Mouse (Mus musculus) forebrain, embryonic 16.5 days (tissue): ENCODE data around the gene Ehf. TPM values are rescaled to one million over a fixed set of nuclear protein-coding genes. Genes with fewer than 3 reads are reported as not detected.

Experiments used
- ATAC-seq: fragments of 200-750 bp; cut with Nextera tagmentation; 2 replicates; pipeline ENCODE4 v1.8.0; 2017; ENCODE audit warnings: mild to moderate bottlenecking, moderate library complexity
- H3K27ac ChIP-seq: fragments of 300-500 bp; sonication (generic); 2 replicates; pipeline ENCODE4 v1.5.1; 2014; ENCODE audit warnings: low read length, control low read depth
- H3K27me3 ChIP-seq: fragments of 300-500 bp; sonication (generic); replicated peaks from 2 replicates; pipeline ENCODE4 v1.6.1; 2014; ENCODE audit warnings: low read length; ENCODE audit not compliant: control insufficient read depth, insufficient read depth
- H3K36me3 ChIP-seq: fragments of 300-500 bp; sonication (generic); 2 replicates; pipeline ENCODE4 v1.6.1; 2014; ENCODE audit not compliant: control insufficient read depth, insufficient read depth
- H3K4me1 ChIP-seq: fragments of 300-500 bp; sonication (generic); replicated peaks from 2 replicates; pipeline ENCODE4 v1.6.1; 2014; ENCODE audit warnings: low read length; ENCODE audit not compliant: control insufficient read depth, insufficient read depth
- H3K4me2 ChIP-seq: fragments of 300-500 bp; sonication (generic); 2 replicates; pipeline ENCODE4 v1.6.1; 2014; ENCODE audit warnings: mild to moderate bottlenecking, low read length, control low read depth
- H3K4me3 ChIP-seq: fragments of 300-500 bp; sonication (generic); replicated peaks from 2 replicates; pipeline ENCODE4 v1.5.1; 2014; ENCODE audit warnings: mild to moderate bottlenecking, low read length, control low read depth
- H3K9ac ChIP-seq: fragments of 300-500 bp; sonication (generic); replicated peaks from 2 replicates; pipeline ENCODE4 v1.6.1; 2014; ENCODE audit warnings: low read depth, low read length, control low read depth
- H3K9me3 ChIP-seq: fragments of 300-500 bp; sonication (generic); 2 replicates; pipeline ENCODE4 v1.6.1; 2016; ENCODE audit warnings: low read length; ENCODE audit not compliant: control insufficient read depth
- WGBS: fragments of 180-500 bp; shearing (Covaris S2); extraction: QIAGEN DNeasy Blood & Tissue Kit; methylation state at CpG from one replicate; pipeline ENCODE4 v1.1.7; 2014; 5-methylcytosine and 5-hydroxymethylcytosine counted together
- polyA plus RNA-seq: library from polyadenylated mRNA; unstranded; fragments of >200 nt; fragmentation: Nextera tagmentation; extraction: Ambion mirVana; gene quantifications from 2 replicates; pipeline ENCODE4 v1.2.1, GENCODE M21; 2015

Gene Ehf
- polyA plus RNA-seq, 1 experiment from 2014 or later = 0.04 TPM

- Histone ChIP-seq H3K9ac (no peak overlapping the region), H3K9me3 (no peaks in the 10 kb centered on the region), H3K4me2 (no peak overlapping the region), H3K36me3 (no peaks in the 10 kb centered on the region), H3K27ac (no peak overlapping the region), H3K27me3 (no peaks in the 10 kb centered on the region), H3K4me1 (no peaks in the 10 kb centered on the region), H3K4me3 (no peak overlapping the region)
- 63% methylated on average over 6 of the region's 6 CpGs for WGBS
- ATAC-seq = no peak
These were observed 3.6 kb upstream of the Ehf start for GRCm38 (mm10) chr2:103306686-103307085.

GRCm38 (mm10) chr2:103302669-103303068 is 409 bp downstream of the Ehf start:
- Histone ChIP-seq H3K9ac (no peak overlapping the region), H3K27ac (no peak overlapping the region), H3K9me3 (no peaks in the 10 kb centered on the region), H3K36me3 (no peaks in the 10 kb centered on the region), H3K4me2 (no peak overlapping the region), H3K4me3 (no peak overlapping the region), H3K4me1 (no peaks in the 10 kb centered on the region), H3K27me3 (no peaks in the 10 kb centered on the region)
- ATAC-seq = no peak
- 73% methylated on average over 6 of the region's 6 CpGs for WGBS

GRCm38 (mm10) chr2:103298711-103299463 is 4.2 kb downstream of the Ehf start:
- no peak overlapping the region for H3K4me3 ChIP-seq
- H3K9me3 ChIP-seq = no peaks in the 10 kb centered on the region
- no peak overlapping the region for H3K27ac ChIP-seq
- H3K4me2 ChIP-seq = no peak overlapping the region
- H3K4me1 ChIP-seq = no peaks in the 10 kb centered on the region
- no peak for ATAC-seq
- H3K9ac ChIP-seq = no peak overlapping the region
- WGBS = 83% methylated on average over 13 of the region's 13 CpGs
- no peaks in the 10 kb centered on the region for H3K27me3 ChIP-seq
- no peaks in the 10 kb centered on the region for H3K36me3 ChIP-seq

- 22% methylated on average over 3 of the region's 3 CpGs for WGBS
- Histone ChIP-seq H3K27me3 (no peaks in the 10 kb centered on the region), H3K4me1 (no peaks in the 10 kb centered on the region), H3K9me3 (no peaks in the 10 kb centered on the region), H3K36me3 (no peaks in the 10 kb centered on the region), H3K27ac (no peak overlapping the region), H3K4me2 (no peak overlapping the region), H3K9ac (no peak overlapping the region), H3K4me3 (no peak overlapping the region)
- no peak for ATAC-seq
These were observed 8.6 kb downstream of the Ehf start for GRCm38 (mm10) chr2:103294526-103294925.

- no peaks in the 10 kb centered on the region for H3K9me3 ChIP-seq
- no peaks in the 10 kb centered on the region for H3K36me3 ChIP-seq
- no peak overlapping the region for H3K9ac ChIP-seq
- H3K4me3 ChIP-seq = no peak overlapping the region
- no peaks in the 10 kb centered on the region for H3K27me3 ChIP-seq
- ATAC-seq = no peak
- H3K4me1 ChIP-seq = no peaks in the 10 kb centered on the region
- no peak overlapping the region for H3K27ac ChIP-seq
- 67% methylated on average over 5 of the region's 5 CpGs for WGBS
- H3K4me2 ChIP-seq = no peak overlapping the region
These were observed 9.3 kb downstream of the Ehf start for GRCm38 (mm10) chr2:103293751-103294150.

GRCm38 (mm10) chr2:103293214-103293613 is 9.9 kb downstream of the Ehf start:
- no peak for ATAC-seq
- Histone ChIP-seq H3K27ac (no peak overlapping the region), H3K36me3 (no peaks in the 10 kb centered on the region), H3K4me3 (no peak overlapping the region), H3K4me1 (no peaks in the 10 kb centered on the region), H3K27me3 (no peaks in the 10 kb centered on the region), H3K4me2 (no peak overlapping the region), H3K9me3 (no peaks in the 10 kb centered on the region), H3K9ac (no peak overlapping the region)
- WGBS = 14% methylated on average over 3 of the region's 3 CpGs

- Histone ChIP-seq H3K9me3 (no peaks in the 10 kb centered on the region), H3K36me3 (no peaks in the 10 kb centered on the region), H3K27me3 (no peaks in the 10 kb centered on the region), H3K4me2 (no peak overlapping the region), H3K9ac (no peak overlapping the region), H3K27ac (no peak overlapping the region), H3K4me1 (no peaks in the 10 kb centered on the region), H3K4me3 (no peak overlapping the region)
- 49% methylated on average over 2 of the region's 2 CpGs for WGBS
- ATAC-seq = no peak
These were observed 12.3 kb downstream of the Ehf start for GRCm38 (mm10) chr2:103290705-103291269.

GRCm38 (mm10) chr2:103290167-103290566 is 12.9 kb downstream of the Ehf start:
- H3K36me3 ChIP-seq = no peaks in the 10 kb centered on the region
- no peaks in the 10 kb centered on the region for H3K4me1 ChIP-seq
- no peak overlapping the region for H3K4me3 ChIP-seq
- H3K27ac ChIP-seq = no peak overlapping the region
- no peaks in the 10 kb centered on the region for H3K9me3 ChIP-seq
- no peaks in the 10 kb centered on the region for H3K27me3 ChIP-seq
- H3K9ac ChIP-seq = no peak overlapping the region
- 93% methylated on average over 3 of the region's 3 CpGs for WGBS
- no peak overlapping the region for H3K4me2 ChIP-seq
- no peak for ATAC-seq

- H3K4me3 ChIP-seq = no peak overlapping the region
- H3K4me1 ChIP-seq = no peaks in the 10 kb centered on the region
- ATAC-seq = no peak
- H3K9ac ChIP-seq = no peak overlapping the region
- 85% methylated on average over 7 of the region's 7 CpGs for WGBS
- H3K27ac ChIP-seq = no peak overlapping the region
- H3K36me3 ChIP-seq = no peaks in the 10 kb centered on the region
- H3K27me3 ChIP-seq = no peaks in the 10 kb centered on the region
- no peaks in the 10 kb centered on the region for H3K9me3 ChIP-seq
- no peak overlapping the region for H3K4me2 ChIP-seq
These were observed 13.6 kb downstream of the Ehf start for GRCm38 (mm10) chr2:103289407-103289950.
